Mouse (Mus musculus) olfactory bulb, adult 2 months (tissue): ENCODE measurements at regions not wholly inside any gene's neighbourhood (a gene's known extent, or its start where the extent isn't known, plus 50 kb on each side); places are given as distances from the start of the nearest gene placed in this dataset.

Experiments
- CTCF ChIP-seq: fragments of 200-500 bp; IDR thresholded peaks from 2 replicates; pipeline ENCODE4 v1.5.1; 2012; ENCODE audit warnings: low read depth, mild to moderate bottlenecking, low read length, moderate library complexity; ENCODE audit not compliant: insufficient read depth
- POLR2A ChIP-seq: fragments of 200-500 bp; IDR thresholded peaks from 2 replicates; pipeline ENCODE4 v1.6.1; 2012; ENCODE audit warnings: mild to moderate bottlenecking, low read depth, low read length, moderate library complexity; ENCODE audit not compliant: insufficient read depth

DNA sequence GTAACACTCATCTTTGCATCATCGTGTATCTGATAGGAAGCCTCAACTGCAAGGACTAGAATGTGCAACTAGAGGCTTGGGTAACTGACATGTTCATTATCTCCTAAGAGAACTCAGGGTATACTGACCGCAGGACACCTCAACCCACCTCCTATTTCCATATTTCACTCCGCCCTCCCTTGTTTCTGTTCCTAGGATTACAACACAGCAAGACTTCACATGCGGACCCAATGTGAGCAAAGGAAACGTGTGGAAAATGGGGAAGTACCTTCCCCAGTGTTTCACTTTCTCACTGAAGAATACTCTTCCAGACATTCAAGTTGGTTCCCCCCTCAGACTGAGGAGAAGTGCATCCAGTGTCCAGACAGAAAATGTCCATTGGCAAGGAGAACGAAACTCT lies 937.9 kb upstream of the A1bg start:
- no peak for TF ChIP-seq POLR2A
- no peak for TF ChIP-seq CTCF
